Mouse (Mus musculus): ENCODE measurements around the gene Slc38a3.

The Slc38a3 gene

DNA sequence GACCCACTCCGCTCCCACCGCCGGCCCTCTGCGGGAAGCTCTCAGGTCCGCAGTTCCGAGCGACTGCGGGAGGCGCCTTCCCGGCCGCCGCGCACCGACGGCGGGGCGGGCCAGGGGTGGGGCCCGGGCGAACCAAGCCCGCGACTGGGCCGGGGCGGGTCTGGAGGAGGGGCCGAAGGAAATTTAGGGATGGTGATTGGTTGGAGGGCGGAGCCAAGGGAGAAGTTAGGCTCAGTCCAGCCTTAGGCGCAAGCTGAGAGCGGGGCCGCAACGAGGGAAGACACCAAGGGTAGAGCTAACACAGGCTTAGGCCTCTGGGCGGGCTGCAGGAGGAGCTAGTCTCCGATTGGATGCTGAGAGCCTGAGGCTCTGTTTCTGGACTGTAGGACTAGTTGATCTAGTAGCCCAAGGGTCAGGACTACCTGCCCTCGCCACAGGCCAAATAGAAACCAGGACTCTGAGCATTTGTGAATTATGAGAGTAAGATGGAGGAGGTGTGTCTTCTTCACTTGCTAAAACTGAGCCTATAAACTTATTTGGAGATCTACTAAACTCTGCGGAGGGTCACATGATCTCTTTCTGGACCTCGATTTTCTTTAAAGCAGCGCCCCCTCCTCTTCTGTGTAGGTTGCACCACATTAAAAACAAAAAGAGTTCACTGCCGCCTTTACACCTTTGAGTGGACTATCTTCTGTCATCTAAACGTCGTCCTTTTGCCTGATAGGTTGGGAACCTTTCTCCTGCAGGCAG is 33.9 kb downstream of the Slc38a3 start, which contains the start of gene Gnai2:
Gnai2 (minus strand) TSS at position 89 of the 750 bp plus-strand sequence.
- peak; percentile 98 for DNase-seq (ENCODE audit: low read depth, low spot score)

GRCm38 (mm10) chr9:107634406-107635278 is 34.7 kb downstream of the Slc38a3 start:
- peak; percentile 45 for DNase-seq (ENCODE audit: low read depth, low spot score)

DNA sequence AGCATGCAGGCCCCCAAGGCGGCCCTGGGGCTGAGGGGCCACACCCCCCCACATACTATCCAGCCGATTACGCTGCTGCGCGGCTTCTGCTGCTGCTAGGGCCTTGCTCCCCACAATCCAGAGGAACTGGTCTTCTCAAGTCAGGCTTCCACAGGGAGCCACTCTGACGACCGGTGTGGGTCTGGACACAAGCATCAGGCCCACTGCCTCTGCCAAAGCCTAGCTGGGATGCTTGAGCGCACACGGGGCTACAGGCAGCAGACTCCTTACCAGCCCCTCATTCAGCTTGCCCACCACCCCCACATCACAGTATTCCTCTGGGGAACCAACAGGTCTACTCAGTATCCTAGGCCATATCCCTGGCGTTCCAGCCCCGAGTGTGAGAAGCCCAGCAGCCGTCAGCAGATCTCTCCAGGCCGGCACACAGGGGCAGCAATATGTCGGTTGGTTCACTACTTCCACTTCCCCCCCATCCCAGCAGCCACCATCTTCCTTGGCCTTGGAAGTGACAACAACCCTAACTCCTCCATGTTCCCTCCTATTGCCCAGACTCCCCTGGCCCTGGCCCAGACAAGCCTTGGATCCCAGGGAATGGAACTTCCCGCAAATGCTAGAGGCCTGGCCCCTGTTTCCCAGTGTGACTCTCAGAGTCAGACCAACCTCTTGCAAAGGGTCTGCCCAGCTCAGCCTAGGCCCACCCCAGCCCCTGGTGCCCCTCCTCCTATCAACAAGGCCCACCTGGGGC is 35.5 kb downstream of the Slc38a3 start:
- peak; percentile 53 for DNase-seq (ENCODE audit: low read depth, low spot score)

GRCm38 (mm10) chr9:107633091-107633660 is 36.2 kb downstream of the Slc38a3 start:
- peak; percentile 86 for DNase-seq (ENCODE audit: low read depth, low spot score)

DNA sequence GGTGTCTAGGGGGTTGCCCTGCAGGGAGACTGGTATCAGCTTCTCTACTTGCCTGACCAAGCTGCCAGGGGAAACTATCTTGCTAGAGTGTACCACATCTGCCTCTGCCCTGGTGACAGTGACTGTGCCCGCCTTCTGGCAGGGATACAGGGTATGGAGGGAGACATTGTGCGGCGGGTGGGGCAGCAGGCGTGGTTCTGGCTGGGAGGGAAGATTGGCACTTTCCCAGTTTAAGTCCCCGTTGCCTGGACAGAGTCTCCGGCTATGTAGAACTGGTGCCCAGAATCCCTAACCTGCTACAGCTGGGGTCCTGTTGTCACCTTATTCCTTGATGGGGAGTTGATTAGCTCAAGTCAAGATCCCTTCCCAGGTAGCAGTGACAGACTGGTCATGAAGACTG is 36.9 kb downstream of the Slc38a3 start:
- DNase-seq (ENCODE audit: low read depth, low spot score): peak; percentile 58

- no peak for DNase-seq (ENCODE audit: low read depth, low spot score)
These were observed 37.5 kb downstream of the Slc38a3 start for GRCm38 (mm10) chr9:107631861-107632260.

DNA sequence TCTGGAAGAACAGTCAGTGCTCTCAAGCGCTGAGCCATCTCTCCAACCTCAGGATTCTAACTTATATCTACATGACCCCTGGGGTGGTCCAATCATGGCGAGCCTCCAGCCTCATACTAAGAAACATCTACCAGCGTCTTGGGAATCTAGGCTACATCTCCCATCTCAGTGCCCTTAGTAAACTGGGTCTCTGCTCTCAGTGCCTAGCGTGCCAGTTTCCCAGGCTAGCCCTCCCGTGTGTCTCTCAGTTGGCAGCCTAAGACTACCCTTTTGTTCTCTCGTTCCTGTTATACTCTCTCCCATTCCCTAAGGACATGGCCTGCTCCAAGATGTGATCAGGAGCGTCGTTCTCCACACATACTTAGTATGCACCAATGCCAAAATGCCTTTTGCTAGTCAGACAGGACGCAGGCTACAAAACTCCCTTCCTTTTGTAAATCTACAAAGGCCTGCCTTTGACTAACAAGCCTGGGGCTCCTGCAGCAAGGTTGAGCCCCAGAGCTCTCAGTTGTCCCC is 38.0 kb downstream of the Slc38a3 start:
- no peak for DNase-seq (ENCODE audit: low read depth, low spot score)

DNA sequence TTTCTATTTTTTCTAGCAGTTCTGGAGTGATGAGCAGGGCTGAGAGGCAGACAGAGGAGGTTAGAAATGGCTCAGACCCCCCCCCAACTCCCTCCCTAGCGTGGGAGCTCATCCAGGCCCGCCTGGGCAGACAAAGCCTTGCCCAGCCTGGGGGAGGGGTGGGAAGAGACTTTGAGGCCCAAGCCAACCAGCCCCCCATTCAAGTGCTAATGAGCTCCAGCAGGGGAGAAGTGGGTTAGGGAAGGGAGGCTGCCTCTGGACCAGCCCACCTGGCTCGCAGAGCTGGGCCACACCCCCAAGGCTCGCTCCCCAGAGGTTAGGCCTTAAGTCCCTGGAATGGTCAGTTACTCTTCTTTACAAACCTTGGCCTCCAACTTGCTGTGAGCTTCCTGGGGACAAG is 38.8 kb downstream of the Slc38a3 start:
- no peak for DNase-seq (ENCODE audit: low read depth, low spot score)

- DNase-seq (ENCODE audit: low read depth, low spot score): no peak
These were observed 39.4 kb downstream of the Slc38a3 start for GRCm38 (mm10) chr9:107629901-107630425.

DNA sequence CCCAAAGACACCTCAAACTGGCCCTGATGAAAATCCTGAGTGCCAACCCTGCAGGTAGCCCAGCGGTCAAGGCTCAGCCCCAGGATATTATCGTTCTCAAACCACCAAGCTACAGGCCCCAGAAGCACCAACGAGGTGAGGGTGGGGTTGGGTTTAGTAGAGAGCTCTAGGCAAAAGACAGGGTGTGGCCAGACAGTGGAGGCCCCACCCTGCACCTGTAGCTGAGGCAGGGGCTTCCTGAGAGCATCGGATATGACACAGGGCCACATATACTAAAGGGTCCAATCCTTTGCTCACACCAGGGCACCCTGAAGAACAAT is 40.0 kb downstream of the Slc38a3 start:
- DNase-seq (ENCODE audit: low read depth, low spot score): no peak

DNA sequence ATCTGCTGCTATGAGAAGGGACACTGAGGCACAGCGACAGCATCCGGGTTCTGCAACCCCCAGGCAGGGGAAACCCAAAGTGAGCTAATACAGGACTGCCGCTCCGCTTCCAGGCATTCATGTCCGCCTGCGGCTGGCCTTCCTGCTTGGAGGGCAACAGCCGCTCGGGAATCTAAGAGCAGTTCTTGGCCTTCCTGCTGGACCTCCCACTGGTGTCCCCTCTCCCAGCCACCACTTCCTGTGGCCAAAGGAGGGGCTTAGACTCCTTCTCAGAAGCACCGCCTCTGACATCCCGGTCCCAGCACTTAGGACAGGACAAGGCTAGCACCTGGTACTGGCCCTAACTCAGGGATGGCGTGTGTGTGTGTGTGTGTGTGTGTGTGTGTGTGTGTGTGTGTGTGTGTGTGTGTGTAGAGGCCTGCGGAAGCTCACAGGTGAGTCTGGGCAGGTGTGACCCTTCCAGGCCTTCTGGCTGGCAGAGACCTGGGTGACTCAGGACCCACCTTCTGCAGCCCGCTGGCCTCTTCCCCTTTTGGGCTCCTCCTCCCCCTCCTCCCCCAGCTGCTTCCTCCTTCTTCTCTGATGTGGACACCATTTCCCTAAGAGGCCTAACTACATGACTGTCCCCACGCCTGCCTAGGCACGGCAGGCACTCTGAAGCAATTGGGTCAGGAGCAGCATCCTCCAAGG is 40.5 kb downstream of the Slc38a3 start:
- no peak for DNase-seq (ENCODE audit: low read depth, low spot score)

DNA sequence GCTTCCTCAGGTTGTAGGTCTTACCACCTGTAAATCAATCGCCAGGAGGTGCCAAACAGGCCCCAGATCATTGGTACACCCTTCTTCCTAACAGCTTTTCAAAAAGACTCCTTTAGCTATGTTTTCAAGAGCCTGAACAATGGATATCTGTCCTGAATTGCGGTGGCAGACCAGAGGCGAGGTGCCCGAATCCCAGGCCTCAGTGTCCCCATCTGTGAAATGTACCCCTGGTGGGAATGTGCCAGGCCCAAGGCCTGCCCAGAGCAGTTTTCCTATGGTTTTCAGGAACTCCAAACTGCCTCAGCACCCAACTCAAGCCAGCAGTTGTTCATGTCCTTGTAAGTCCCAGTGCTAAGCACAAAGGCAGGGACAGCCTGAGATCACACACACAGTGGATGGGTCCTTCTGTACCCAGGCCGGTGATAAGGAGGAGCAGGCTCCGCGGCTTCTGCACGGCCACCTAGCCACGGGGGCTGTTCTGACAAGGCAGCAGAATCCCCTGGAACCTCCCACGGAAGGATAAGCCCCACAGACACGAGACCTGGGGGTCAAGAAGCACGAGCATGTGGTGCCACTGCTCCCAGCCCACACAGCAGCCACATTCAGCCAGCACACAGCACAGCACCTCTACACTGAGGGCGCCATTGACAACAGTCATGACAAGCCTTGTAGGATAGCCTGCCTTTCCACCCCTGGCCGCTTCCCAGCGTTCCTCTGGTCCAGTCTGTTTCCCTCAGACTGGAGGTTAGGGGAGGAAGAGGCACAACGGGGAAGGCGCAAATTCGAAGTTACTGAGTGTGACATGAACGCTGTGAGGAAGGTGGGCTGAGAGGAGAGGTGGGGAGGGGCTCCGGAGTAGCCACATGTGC is 41.7 kb downstream of the Slc38a3 start:
- DNase-seq (ENCODE audit: low read depth, low spot score): no peak

DNA sequence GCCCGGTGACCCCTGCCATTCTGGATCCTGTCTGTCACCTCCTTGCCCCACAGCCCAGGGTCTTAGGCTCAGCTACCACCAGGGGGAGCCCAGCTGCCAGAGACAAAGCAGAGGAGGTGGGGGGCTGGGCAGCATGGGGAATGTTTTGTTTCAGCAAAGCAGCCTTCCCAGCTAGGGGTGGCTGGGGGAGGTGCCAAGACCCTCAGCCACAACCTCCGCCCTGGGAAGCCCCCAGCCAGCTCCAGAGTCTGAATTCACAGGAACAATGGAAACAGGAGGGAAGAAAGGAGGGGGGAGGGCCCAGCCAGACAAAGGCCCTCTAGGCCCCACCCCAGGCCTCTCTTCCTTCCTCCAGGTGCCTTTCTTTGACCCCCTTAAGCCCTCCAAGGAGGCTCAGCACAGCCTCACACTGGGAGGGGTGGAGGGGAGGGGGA is 42.5 kb downstream of the Slc38a3 start:
- DNase-seq (ENCODE audit: low read depth, low spot score): peak; percentile 84

GRCm38 (mm10) chr9:107626158-107626843 is 43.0 kb downstream of the Slc38a3 start:
- DNase-seq (ENCODE audit: low read depth, low spot score): peak; percentile 96

DNA sequence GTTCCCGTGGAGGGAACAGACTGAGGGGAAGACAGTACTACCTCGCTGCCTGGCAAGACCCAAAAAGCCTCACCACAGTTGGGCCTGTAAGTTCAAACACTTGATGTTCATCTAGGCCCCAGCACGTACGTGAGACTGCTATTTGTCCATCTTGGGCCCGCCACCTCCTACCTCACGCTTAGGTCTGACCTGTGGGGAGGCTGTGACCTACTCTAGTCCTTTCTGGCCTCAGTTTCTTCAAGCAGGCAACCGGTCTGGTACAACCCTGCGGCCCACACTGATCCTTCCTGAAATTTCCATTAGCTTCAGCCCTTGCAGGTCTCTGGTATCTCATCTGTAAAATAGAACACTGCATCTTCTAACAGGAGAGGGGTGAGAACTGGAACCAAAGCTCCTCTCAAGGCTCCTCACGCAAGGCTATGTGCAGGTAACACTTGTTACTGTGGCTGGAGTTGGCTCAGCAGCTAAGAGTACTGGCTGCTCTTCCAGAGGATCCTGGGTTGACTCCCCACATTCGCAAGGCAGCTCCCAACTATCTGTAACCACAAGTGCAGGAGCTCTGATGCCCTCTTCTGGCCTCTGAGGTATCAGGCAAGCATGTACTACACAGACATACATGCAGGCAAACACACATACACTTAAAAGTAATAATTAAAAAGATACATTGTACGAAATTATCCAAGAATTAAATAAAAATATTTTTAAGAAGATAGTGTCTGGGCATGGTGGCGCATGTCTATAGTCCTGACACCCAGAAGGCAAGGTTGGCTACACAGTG is 43.8 kb downstream of the Slc38a3 start:
- no peak for DNase-seq (ENCODE audit: low read depth, low spot score)

DNA sequence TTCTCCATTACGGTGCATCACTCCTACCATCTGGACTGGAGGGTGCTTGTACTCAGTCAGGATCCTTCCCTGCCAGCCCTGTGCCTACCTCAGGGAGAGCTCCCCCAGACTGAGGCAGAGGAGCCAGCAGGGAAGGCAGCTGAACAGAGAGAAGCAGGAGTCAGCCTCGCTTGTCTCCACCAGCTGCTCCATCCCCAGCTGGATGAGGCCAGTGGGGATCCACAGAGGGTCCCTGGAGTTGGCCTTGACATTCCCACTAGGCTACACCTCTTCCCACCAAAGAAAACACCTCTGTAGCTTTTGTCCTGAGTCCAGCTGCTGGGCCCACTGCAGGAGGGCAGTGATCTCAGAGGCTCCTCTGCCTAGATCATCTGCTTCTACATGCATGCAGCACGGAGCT is 44.4 kb downstream of the Slc38a3 start:
- DNase-seq (ENCODE audit: low read depth, low spot score): no peak

DNA sequence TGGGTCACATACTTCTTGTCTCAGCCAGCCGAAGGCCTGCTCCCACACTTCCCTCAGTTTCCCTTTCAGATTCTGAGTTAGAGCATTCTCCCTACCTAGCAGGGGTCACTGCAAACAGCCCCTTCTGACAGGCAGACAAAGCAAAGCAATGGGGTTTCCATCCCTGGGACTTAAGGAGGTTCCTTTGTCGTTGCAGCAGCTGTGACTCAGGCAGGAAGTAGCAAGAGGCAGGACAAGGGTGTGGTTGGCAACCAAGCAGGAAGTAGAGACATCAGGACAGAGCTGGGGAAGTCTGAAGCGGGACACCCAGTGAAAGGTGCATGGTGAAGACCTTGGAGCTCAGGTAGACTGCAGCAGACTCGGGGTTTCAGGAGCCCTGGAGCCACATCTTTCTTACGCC is 44.8 kb downstream of the Slc38a3 start:
- peak; percentile 51 for DNase-seq (ENCODE audit: low read depth, low spot score)

- DNase-seq (ENCODE audit: low read depth, low spot score): peak; percentile 69
These were observed 48.4 kb downstream of the Slc38a3 start for GRCm38 (mm10) chr9:107620954-107621353.
